Mouse (Mus musculus): ENCODE measurements around the gene Rhoj.

The Rhoj gene

GRCm38 (mm10) chr12:75350750-75351149 is 42.6 kb downstream of the Rhoj start:
- no peak for DNase-seq (ENCODE audit: low spot score)

DNA sequence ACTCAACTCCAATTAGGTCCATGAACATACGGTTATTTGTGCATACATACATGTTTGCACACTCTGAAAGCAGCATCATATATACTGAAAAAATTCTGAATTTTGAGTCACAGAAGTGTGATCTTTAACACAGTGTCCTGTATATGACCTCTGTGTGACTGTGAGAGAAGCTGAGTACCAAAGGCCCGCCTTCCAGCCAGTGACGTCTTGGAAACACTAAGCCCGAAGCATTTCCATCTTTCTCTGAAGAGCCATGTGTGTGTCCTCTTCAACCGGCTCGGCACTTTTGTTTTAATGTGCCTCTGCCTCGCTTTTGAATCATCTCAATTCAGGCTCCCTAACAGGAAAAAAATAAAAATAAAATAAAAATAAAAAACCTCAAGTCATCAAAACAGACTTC is 43.7 kb downstream of the Rhoj start:
- DNase-seq (ENCODE audit: low spot score): no peak

GRCm38 (mm10) chr12:75352410-75352809 is 44.3 kb downstream of the Rhoj start:
- DNase-seq (ENCODE audit: low spot score): no peak

DNA sequence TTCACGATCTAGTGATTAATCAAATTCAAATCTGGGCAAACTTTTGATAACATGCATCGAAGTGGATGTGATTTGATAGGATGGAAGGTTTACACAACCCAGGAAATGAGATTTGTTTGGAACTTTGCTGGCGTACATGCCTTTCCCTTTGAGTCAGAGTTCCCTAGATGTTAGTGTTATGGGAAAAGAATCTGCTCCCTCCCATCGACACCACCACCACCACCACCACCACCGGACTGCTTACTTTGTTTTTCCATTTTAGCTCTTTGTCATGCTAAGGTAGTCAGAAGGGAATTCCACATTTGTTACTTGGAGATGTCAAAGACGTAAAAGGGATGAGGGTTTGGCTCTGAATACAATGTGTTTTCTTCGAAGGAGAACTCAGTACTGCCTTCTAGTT is 46.2 kb downstream of the Rhoj start:
- no peak for DNase-seq (ENCODE audit: low spot score)

GRCm38 (mm10) chr12:75357781-75358180 is 49.7 kb downstream of the Rhoj start:
- DNase-seq (ENCODE audit: low spot score): no peak

- no peak for DNase-seq (ENCODE audit: low spot score)
Observed at GRCm38 (mm10) chr12:75358714-75359113, 50.6 kb downstream of the Rhoj start.

DNA sequence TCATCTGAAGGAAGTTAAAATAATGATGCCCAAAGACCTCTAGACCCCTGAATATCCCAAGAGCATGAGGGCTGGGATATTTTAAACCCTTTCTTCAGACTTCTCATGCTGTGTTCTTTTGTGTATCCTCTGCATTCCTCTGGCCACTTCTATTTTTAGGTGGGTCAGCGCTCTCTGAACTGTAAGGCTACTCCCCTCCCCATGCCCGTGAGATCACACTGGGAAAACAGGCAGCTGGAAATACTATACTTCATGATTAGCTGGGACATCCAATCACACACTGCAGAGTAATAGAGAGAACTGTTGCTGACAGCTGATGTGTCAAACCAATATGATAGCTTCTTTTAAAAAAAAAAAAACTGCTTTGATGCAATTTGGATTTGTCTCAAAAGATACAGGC is 51.4 kb downstream of the Rhoj start:
- DNase-seq (ENCODE audit: low spot score): no peak

- DNase-seq (ENCODE audit: low spot score): no peak
Observed at GRCm38 (mm10) chr12:75359921-75360482, 51.9 kb downstream of the Rhoj start.

- no peak for DNase-seq (ENCODE audit: low spot score)
Observed at GRCm38 (mm10) chr12:75362456-75362855, 54.3 kb downstream of the Rhoj start.

DNA sequence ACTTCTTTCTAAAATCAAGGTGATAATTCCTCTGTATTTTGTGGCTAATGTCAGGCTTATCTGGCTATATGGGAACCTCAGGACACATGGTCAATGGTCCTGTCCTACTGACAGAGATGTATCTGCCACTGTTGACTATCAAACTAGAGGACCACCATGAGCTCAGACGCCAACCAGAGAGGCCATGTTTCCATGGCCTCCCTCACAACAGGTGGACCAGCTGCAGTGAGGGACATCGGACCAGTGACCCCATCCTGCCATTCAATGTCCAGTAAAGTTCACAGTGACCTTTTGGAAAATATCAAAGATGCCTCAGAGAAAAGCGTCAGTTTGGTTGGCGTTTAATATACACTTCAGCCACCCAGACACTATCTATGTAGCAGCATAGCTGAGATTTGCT is 56.3 kb downstream of the Rhoj start:
- DNase-seq (ENCODE audit: low spot score): no peak

- no peak for DNase-seq (ENCODE audit: low spot score)
Observed at GRCm38 (mm10) chr12:75365621-75366124, 57.6 kb downstream of the Rhoj start.

GRCm38 (mm10) chr12:75367371-75367770 is 59.2 kb downstream of the Rhoj start:
- no peak for DNase-seq (ENCODE audit: low spot score)

DNA sequence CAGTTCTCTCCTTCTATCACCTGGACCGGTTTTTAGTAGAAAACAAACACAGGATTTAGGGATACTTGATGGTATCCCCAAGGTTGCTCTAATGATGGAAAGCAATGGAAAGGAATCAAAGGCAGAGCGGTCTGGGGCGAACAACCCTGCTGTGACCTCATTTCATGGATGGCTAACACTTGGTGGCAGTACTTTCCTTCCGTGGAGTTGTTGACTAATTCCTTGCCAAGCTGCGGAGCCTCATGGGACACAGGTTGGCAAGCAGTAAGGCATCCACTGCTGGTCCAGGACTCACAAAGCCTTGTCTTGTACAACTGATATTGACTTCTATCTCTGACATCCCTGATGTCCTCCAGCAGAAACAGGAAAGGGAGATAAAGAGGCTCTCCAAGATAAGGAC is 60.4 kb downstream of the Rhoj start:
- no peak for DNase-seq (ENCODE audit: low spot score)

DNA sequence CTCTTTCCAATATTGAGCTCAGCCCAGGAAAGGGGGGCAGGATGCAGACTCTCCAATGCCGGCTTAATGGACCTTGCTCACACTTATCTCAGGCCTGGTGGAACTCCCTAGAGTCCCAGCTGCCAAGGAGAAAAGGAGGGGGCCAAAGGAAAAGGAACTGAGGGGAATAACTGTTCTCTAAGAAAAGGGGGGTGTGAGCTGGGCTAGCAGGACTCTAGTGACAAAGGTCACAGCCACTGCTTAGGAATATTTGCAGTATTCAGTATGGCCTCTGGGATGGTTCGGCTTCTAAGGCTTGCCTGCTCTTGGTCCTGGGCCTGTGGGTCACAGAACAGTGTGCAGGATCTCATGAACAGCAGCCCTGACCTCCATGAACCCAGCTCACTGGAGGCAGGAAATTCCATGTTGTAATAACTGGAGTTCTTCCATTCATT is 61.3 kb downstream of the Rhoj start:
- DNase-seq (ENCODE audit: low spot score): no peak

- no peak for DNase-seq (ENCODE audit: low spot score)
Observed at GRCm38 (mm10) chr12:75374437-75374836, 66.3 kb downstream of the Rhoj start.

DNA sequence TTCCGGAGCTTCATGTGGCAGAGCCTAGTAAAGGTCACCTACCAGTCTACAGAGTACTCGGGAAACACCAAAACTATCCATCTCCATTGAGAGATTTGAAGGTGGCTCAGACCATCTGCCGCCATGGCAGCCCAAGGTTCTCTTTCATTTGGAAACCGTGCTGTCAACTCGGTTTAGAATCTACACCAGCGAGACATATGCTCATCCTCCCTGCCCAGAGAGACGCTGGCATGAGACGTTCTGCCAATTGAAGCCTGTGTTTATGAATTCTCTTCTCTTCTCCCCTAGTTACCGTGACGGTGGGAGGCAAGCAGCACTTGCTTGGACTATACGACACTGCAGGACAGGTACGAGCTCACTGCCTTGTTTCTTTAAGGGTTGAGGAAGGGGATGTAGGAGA is 66.9 kb downstream of the Rhoj start:
- no peak for DNase-seq (ENCODE audit: low spot score)

DNA sequence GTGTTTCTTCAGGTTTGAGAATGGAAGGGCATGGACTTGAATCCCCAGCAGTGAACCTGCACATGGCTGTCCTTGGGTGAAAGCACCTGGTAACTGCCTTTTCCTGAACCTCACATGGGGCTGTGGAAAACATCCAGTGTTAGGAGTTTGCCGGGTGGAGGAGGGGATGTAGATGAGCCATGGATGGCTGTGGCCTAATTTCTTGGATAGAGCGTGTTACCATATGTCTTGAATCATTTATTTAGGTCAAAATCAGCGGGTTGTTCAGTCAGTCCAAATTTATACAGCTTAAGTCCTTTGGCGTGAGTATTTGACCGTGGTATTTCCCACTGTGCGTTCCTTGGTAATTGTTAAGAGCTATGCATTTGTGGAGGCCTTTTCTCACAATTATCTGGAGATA is 68.0 kb downstream of the Rhoj start:
- DNase-seq (ENCODE audit: low spot score): no peak

DNA sequence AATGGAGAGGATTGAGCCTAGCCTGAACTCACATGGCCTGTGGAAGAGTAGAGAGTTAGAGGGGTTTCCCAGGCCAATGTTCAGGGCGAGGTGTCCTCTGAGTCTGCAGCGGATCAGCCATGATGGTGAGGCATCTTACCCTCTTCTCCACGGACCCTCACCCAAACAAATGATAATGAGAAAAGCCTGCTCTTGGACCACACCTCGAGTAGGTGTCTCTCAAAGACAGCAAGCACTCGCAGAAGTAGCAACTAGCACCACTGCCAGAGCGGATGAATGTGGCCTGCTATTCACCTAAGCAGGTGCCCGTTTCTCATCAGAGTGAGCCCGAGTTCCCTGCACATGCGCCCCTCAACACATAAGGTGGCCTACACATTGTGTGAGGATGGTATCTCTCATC is 78.6 kb downstream of the Rhoj start:
- DNase-seq (ENCODE audit: low spot score): no peak

DNA sequence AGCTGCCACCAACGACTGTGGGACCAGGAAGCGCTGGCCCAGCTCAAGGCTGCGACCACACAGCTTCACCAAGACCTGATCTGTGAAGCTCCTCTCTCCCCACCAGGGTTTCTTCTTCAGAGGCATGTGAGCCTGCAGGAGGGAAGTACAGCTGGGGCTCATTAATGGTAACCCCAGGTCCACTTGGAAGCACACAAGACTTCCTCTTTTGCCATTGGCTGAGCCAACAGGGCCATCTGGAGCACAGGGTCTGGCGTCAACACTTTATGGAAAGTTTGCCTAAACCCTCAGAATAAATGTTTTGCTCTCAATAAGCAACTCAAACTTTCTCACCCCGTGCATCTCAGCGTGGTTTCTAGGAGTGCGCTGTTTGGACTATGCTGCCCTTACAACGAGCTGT is 79.0 kb downstream of the Rhoj start:
- DNase-seq (ENCODE audit: low spot score): no peak

GRCm38 (mm10) chr12:75387846-75388245 is 79.7 kb downstream of the Rhoj start:
- no peak for DNase-seq (ENCODE audit: low spot score)

GRCm38 (mm10) chr12:75388521-75388920 is 80.4 kb downstream of the Rhoj start:
- DNase-seq (ENCODE audit: low spot score): no peak

GRCm38 (mm10) chr12:75389308-75390135 is 81.4 kb downstream of the Rhoj start:
- DNase-seq (ENCODE audit: low spot score): no peak

- no peak for DNase-seq (ENCODE audit: low spot score)
Observed at GRCm38 (mm10) chr12:75391526-75391925, 83.4 kb downstream of the Rhoj start.

Measured in T-cell, adult 2 months (primary cell).